Mouse (Mus musculus): ENCODE results near the gene Dtl. TPM values are rescaled to one million over a fixed set of nuclear protein-coding genes. Genes with fewer than 3 reads are reported as not detected.
"Not testable (repeated sequence)": the region's sequence is repeated elsewhere in the genome, so short reads cannot be mapped to it uniquely, and the experiment has no call there.

Gene Dtl
- polyA plus RNA-seq, 1 experiment from 2014 or later = 99.8 TPM

GRCm38 (mm10) chr1:191527921-191528612 is 47.3 kb downstream of the Dtl start:
- no peaks in the 10 kb centered on the region for H3K27me3 ChIP-seq (ENCODE audit: poor library complexity, severe bottlenecking)
- WGBS = 80% methylated on average over 4 of the region's 4 CpGs
- no peak overlapping the region for H3K27ac ChIP-seq
- H3K4me3 ChIP-seq = no peak overlapping the region
- no peak for DNase-seq (ENCODE audit: extremely low spot score, low spot score)
- no peaks in the 10 kb centered on the region for H3K4me1 ChIP-seq
- no peaks in the 10 kb centered on the region for H3K9me3 ChIP-seq
- peaks cover 11% of the 10 kb centered on the region; the same call in 1 of the 2 replicates for H3K36me3 ChIP-seq (replicated peaks)

- no peak overlapping the region for H3K4me3 ChIP-seq
- no peak for DNase-seq (ENCODE audit: extremely low spot score, low spot score)
- no peaks in the 10 kb centered on the region for H3K4me1 ChIP-seq
- 83% methylated on average over 3 of the region's 3 CpGs for WGBS
- H3K27ac ChIP-seq = no peak overlapping the region
- H3K9me3 ChIP-seq = no peaks in the 10 kb centered on the region
- peaks cover 4% of the 10 kb centered on the region; the same call in 1 of the 2 replicates for H3K36me3 ChIP-seq (replicated peaks)
- H3K27me3 ChIP-seq (ENCODE audit: poor library complexity, severe bottlenecking) = no peaks in the 10 kb centered on the region
Observed at GRCm38 (mm10) chr1:191527089-191527488, 48.3 kb downstream of the Dtl start.

GRCm38 (mm10) chr1:191521395-191521794 is 53.9 kb downstream of the Dtl start:
- Histone ChIP-seq H3K27me3 (ENCODE audit: poor library complexity, severe bottlenecking) (no peaks in the 10 kb centered on the region), H3K9me3 (no peaks in the 10 kb centered on the region), H3K36me3 (replicated peaks) (no peaks in the 10 kb centered on the region), H3K27ac (no peak overlapping the region), H3K4me3 (no peak overlapping the region), H3K4me1 (peaks cover 6% of the 10 kb centered on the region; the same call in 1 of the 2 replicates)
- 87% methylated on average over 8 of the region's 8 CpGs for WGBS
- no peak for DNase-seq (ENCODE audit: extremely low spot score, low spot score)

GRCm38 (mm10) chr1:191520669-191521068 is 54.7 kb downstream of the Dtl start:
- 96% methylated on average over 10 of the region's 10 CpGs for WGBS
- no peak for DNase-seq (ENCODE audit: extremely low spot score, low spot score)
- H3K4me1 ChIP-seq = peaks cover 6% of the 10 kb centered on the region; the same call in 1 of the 2 replicates
- H3K36me3 ChIP-seq (replicated peaks) = no peaks in the 10 kb centered on the region
- H3K27ac ChIP-seq = no peak overlapping the region
- no peaks in the 10 kb centered on the region for H3K9me3 ChIP-seq
- H3K4me3 ChIP-seq = no peak overlapping the region
- no peaks in the 10 kb centered on the region for H3K27me3 ChIP-seq (ENCODE audit: poor library complexity, severe bottlenecking)

GRCm38 (mm10) chr1:191520194-191520593 is 55.1 kb downstream of the Dtl start:
- peaks cover 6% of the 10 kb centered on the region; the same call in 1 of the 2 replicates for H3K4me1 ChIP-seq
- 89% methylated on average over 7 of the region's 7 CpGs for WGBS
- H3K27ac ChIP-seq = no peak overlapping the region
- no peak for DNase-seq (ENCODE audit: extremely low spot score, low spot score)
- no peaks in the 10 kb centered on the region for H3K36me3 ChIP-seq (replicated peaks)
- no peaks in the 10 kb centered on the region for H3K9me3 ChIP-seq
- no peaks in the 10 kb centered on the region for H3K27me3 ChIP-seq (ENCODE audit: poor library complexity, severe bottlenecking)
- H3K4me3 ChIP-seq = no peak overlapping the region

- H3K4me1 ChIP-seq = peaks cover 6% of the 10 kb centered on the region; the same call in 1 of the 2 replicates
- no peaks in the 10 kb centered on the region for H3K9me3 ChIP-seq
- 92% methylated on average over 4 of the region's 4 CpGs for WGBS
- no peaks in the 10 kb centered on the region for H3K36me3 ChIP-seq (replicated peaks)
- no peak for DNase-seq (ENCODE audit: extremely low spot score, low spot score)
- no peaks in the 10 kb centered on the region for H3K27me3 ChIP-seq (ENCODE audit: poor library complexity, severe bottlenecking)
- H3K4me3 ChIP-seq = no peak overlapping the region
- H3K27ac ChIP-seq = no peak overlapping the region
Observed at GRCm38 (mm10) chr1:191519329-191520066, 55.8 kb downstream of the Dtl start.

GRCm38 (mm10) chr1:191518911-191519310 is 56.4 kb downstream of the Dtl start:
- 93% methylated on average over 4 of the region's 4 CpGs for WGBS
- H3K27ac ChIP-seq = no peak overlapping the region
- no peak for DNase-seq (ENCODE audit: extremely low spot score, low spot score)
- no peaks in the 10 kb centered on the region for H3K9me3 ChIP-seq
- peaks cover 6% of the 10 kb centered on the region; the same call in 1 of the 2 replicates for H3K4me1 ChIP-seq
- H3K4me3 ChIP-seq = no peak overlapping the region
- H3K27me3 ChIP-seq (ENCODE audit: poor library complexity, severe bottlenecking) = no peaks in the 10 kb centered on the region
- no peaks in the 10 kb centered on the region for H3K36me3 ChIP-seq (replicated peaks)

GRCm38 (mm10) chr1:191517969-191518368 is 57.4 kb downstream of the Dtl start:
- H3K36me3 ChIP-seq (replicated peaks) = no peaks in the 10 kb centered on the region
- no peaks in the 10 kb centered on the region for H3K9me3 ChIP-seq
- H3K4me3 ChIP-seq = no peak overlapping the region
- peaks cover 6% of the 10 kb centered on the region; the same call in 1 of the 2 replicates for H3K4me1 ChIP-seq
- no peaks in the 10 kb centered on the region for H3K27me3 ChIP-seq (ENCODE audit: poor library complexity, severe bottlenecking)
- 86% methylated on average over 5 of the region's 5 CpGs for WGBS
- DNase-seq (ENCODE audit: extremely low spot score, low spot score) = no peak
- no peak overlapping the region for H3K27ac ChIP-seq

- WGBS = 51% methylated on average over 3 of the region's 3 CpGs
- H3K9me3 ChIP-seq = no peaks in the 10 kb centered on the region
- H3K27me3 ChIP-seq (ENCODE audit: poor library complexity, severe bottlenecking) = no peaks in the 10 kb centered on the region
- H3K4me1 ChIP-seq = peaks cover 6% of the 10 kb centered on the region; the same call in 1 of the 2 replicates
- no peak overlapping the region for H3K4me3 ChIP-seq
- DNase-seq (ENCODE audit: extremely low spot score, low spot score) = no peak
- no peaks in the 10 kb centered on the region for H3K36me3 ChIP-seq (replicated peaks)
- H3K27ac ChIP-seq = no peak overlapping the region
Observed at GRCm38 (mm10) chr1:191517056-191517455, 58.3 kb downstream of the Dtl start.

- H3K27ac ChIP-seq; H3K9me3 ChIP-seq; H3K36me3 ChIP-seq (replicated peaks); H3K4me3 ChIP-seq; H3K27me3 ChIP-seq (ENCODE audit: poor library complexity, severe bottlenecking); DNase-seq (ENCODE audit: extremely low spot score, low spot score); H3K4me1 ChIP-seq: not testable (repeated sequence)
- WGBS = 90% methylated on average over 2 of the region's 2 CpGs
Observed at GRCm38 (mm10) chr1:191516351-191516750, 59.0 kb downstream of the Dtl start.

GRCm38 (mm10) chr1:191513195-191513594 is 62.1 kb downstream of the Dtl start:
- DNase-seq (ENCODE audit: extremely low spot score, low spot score) = no peak
- no peaks in the 10 kb centered on the region for H3K9me3 ChIP-seq
- 89% methylated on average over 4 of the region's 4 CpGs for WGBS
- no peaks in the 10 kb centered on the region for H3K27me3 ChIP-seq (ENCODE audit: poor library complexity, severe bottlenecking)
- peaks cover 6% of the 10 kb centered on the region; the same call in 1 of the 2 replicates for H3K4me1 ChIP-seq
- H3K27ac ChIP-seq = no peak overlapping the region
- H3K4me3 ChIP-seq = no peak overlapping the region
- no peaks in the 10 kb centered on the region for H3K36me3 ChIP-seq (replicated peaks)

- H3K27ac ChIP-seq = no peak overlapping the region
Observed at GRCm38 (mm10) chr1:191512383-191512782, 63.0 kb downstream of the Dtl start.

GRCm38 (mm10) chr1:191511503-191511902 is 63.8 kb downstream of the Dtl start:
- no peak overlapping the region for H3K4me3 ChIP-seq
- H3K27ac ChIP-seq = no peak overlapping the region
- no peaks in the 10 kb centered on the region for H3K9me3 ChIP-seq
- H3K36me3 ChIP-seq (replicated peaks) = no peaks in the 10 kb centered on the region
- H3K27me3 ChIP-seq (ENCODE audit: poor library complexity, severe bottlenecking) = no peaks in the 10 kb centered on the region
- DNase-seq (ENCODE audit: extremely low spot score, low spot score) = no peak
- H3K4me1 ChIP-seq = no peaks in the 10 kb centered on the region
- 93% methylated on average over 8 of the region's 8 CpGs for WGBS

More at GRCm38 (mm10) chr1:191512383-191512782, 63.0 kb downstream of the Dtl start:
- no peak overlapping the region for H3K4me3 ChIP-seq
- 85% methylated on average over 4 of the region's 4 CpGs for WGBS
- DNase-seq (ENCODE audit: extremely low spot score, low spot score) = no peak
- H3K4me1 ChIP-seq = peaks cover 6% of the 10 kb centered on the region; the same call in 1 of the 2 replicates
- H3K9me3 ChIP-seq = no peaks in the 10 kb centered on the region
- no peaks in the 10 kb centered on the region for H3K36me3 ChIP-seq (replicated peaks)
- no peaks in the 10 kb centered on the region for H3K27me3 ChIP-seq (ENCODE audit: poor library complexity, severe bottlenecking)
